Mouse (Mus musculus): ENCODE data around the gene Rubcn. TPM values are rescaled to one million over a fixed set of nuclear protein-coding genes. Genes with fewer than 3 reads are reported as not detected.
"Not testable (repeated sequence)": the region's sequence is repeated elsewhere in the genome, so short reads cannot be mapped to it uniquely, and the experiment has no call there.

Gene Rubcn
- polyA plus RNA-seq, 1 experiment from 2014 or later: 18.1 TPM

DNA sequence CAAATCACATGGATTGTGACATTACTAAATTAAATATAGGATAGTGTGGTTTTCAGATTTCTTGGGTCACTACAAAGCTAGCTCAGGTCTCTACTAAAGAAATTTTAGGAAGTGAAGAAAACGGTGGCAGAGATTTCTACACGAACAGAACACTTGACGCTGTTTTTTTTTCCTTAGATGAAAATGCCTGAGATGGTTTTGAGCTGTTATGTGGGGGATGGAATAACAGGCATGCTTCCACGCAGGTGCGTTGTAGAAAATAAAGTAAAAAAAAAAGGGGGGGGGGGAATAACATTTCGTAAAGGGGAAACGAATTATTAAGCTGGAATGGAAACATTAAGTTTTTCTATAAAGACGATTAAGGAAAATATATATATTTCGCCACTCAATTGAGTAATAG, 735 bp downstream of the Rubcn start:
- ATAC-seq (ENCODE audit: insufficient read depth, low FRiP score, low TSS enrichment): no peak
- H3K4me2 ChIP-seq (ENCODE audit: low read depth): peak overlapping the region; percentile 81
- no peak overlapping the region for H3K27ac ChIP-seq (ENCODE audit: low read depth, low read length)

DNA sequence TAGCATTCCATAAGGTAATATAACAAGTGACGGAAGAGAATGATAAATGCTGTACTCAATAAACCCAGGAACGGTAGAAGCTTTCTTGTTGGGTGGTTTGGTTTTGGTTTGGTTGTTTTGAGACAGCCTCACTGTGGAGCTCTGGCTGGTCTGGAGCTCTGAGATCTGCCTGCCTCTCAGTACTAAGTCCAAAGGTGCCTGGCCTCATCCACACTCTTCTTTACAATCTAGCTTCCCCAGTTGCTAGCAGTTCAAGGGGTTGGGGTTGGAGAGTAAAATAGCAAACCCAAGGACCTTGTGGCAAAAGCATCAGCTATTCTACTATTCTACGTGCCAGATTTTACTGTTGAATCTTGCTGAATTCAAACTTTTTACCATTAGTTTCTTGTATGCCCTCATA, 1.7 kb downstream of the Rubcn start:
- Histone ChIP-seq H3K9ac (ENCODE audit: low read length) (no peak overlapping the region), H3K9me3 (ENCODE audit: control insufficient read depth, low read length) (no peaks in the 10 kb centered on the region), H3K36me3 (ENCODE audit: control insufficient read depth, insufficient read depth, low read length) (no peaks in the 10 kb centered on the region), H3K27me3 (ENCODE audit: control insufficient read depth, insufficient read depth, low read length) (no peaks in the 10 kb centered on the region), H3K4me1 (ENCODE audit: control insufficient read depth, insufficient read depth, low read length) (peaks cover 5% of the 10 kb centered on the region; the same call in 1 of the 2 replicates), H3K4me2 (ENCODE audit: low read depth) (no peak overlapping the region), H3K27ac (ENCODE audit: low read depth, low read length) (no peak overlapping the region), H3K4me3 (ENCODE audit: low read depth, low read length) (no peak overlapping the region)
- 89% methylated on average over 3 of the region's 3 CpGs for WGBS
- DNase-seq (ENCODE audit: low spot score) (no peak), ATAC-seq (ENCODE audit: insufficient read depth, low FRiP score, low TSS enrichment) (no peak)

More for the DNA sequence above, 735 bp downstream of the Rubcn start:
- peaks cover 5% of the 10 kb centered on the region; the same call in 1 of the 2 replicates for H3K4me1 ChIP-seq (ENCODE audit: control insufficient read depth, insufficient read depth, low read length)
- H3K9ac ChIP-seq (ENCODE audit: low read length): no peak overlapping the region
- peak overlapping the region; percentile 87 for H3K4me3 ChIP-seq (ENCODE audit: low read depth, low read length)
- H3K36me3 ChIP-seq (ENCODE audit: control insufficient read depth, insufficient read depth, low read length): no peaks in the 10 kb centered on the region
- no peak for DNase-seq (ENCODE audit: low spot score)
- H3K9me3 ChIP-seq (ENCODE audit: control insufficient read depth, low read length): no peaks in the 10 kb centered on the region
- 38% methylated on average over 9 of the region's 9 CpGs for WGBS
- H3K27me3 ChIP-seq (ENCODE audit: control insufficient read depth, insufficient read depth, low read length): no peaks in the 10 kb centered on the region

DNA sequence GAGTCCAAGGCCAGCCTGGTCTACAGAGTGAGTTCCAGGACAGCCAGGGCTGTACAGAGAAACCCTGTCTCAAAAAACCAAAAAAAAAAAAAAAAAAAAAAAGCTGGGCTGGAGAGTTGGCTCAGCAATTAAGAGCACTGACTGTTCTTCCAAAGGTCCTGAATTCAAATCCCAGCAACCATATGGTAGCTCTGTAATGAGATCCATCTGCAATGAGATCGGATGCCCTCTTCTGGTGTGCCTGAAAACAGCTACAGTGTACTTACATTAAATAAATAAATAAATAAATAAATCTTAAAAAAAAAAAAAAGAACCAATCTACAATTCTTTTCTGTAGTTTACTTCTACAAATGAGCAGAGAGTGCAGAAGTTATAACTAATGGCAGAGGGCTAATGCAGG, 2.3 kb downstream of the Rubcn start:
- H3K36me3 ChIP-seq (ENCODE audit: control insufficient read depth, insufficient read depth, low read length); ATAC-seq (ENCODE audit: insufficient read depth, low FRiP score, low TSS enrichment); H3K4me2 ChIP-seq (ENCODE audit: low read depth); H3K4me1 ChIP-seq (ENCODE audit: control insufficient read depth, insufficient read depth, low read length); DNase-seq (ENCODE audit: low spot score); H3K4me3 ChIP-seq (ENCODE audit: low read depth, low read length); H3K27ac ChIP-seq (ENCODE audit: low read depth, low read length); H3K9me3 ChIP-seq (ENCODE audit: control insufficient read depth, low read length); H3K9ac ChIP-seq (ENCODE audit: low read length); H3K27me3 ChIP-seq (ENCODE audit: control insufficient read depth, insufficient read depth, low read length): not testable (repeated sequence)
- 67% methylated on average over 1 of the region's 1 CpGs for WGBS

DNA sequence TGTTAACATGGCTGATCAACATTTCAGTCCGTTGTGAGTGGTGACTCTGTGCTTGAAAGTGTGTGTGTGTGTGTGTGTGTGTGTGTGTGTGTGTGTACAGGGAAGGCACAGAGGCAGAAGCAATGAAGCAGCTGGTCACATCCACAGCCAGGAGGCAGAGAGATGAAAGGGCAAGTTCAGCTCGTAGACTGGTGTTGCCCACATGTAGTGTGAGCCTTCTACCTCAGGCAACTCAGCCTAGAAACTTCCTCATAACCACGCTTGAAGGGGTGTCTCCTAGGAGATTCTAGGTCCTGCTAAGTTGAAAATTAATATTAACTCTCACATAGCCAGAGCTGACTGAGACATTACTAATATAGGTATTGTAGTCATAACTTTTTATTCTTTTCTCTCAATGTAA, 4.2 kb downstream of the Rubcn start:
- Histone ChIP-seq H3K9ac (ENCODE audit: low read length) (no peak overlapping the region), H3K36me3 (ENCODE audit: control insufficient read depth, insufficient read depth, low read length) (no peaks in the 10 kb centered on the region), H3K9me3 (ENCODE audit: control insufficient read depth, low read length) (no peaks in the 10 kb centered on the region), H3K4me3 (ENCODE audit: low read depth, low read length) (no peak overlapping the region), H3K4me2 (ENCODE audit: low read depth) (no peak overlapping the region), H3K4me1 (ENCODE audit: control insufficient read depth, insufficient read depth, low read length) (no peaks in the 10 kb centered on the region), H3K27ac (ENCODE audit: low read depth, low read length) (no peak overlapping the region), H3K27me3 (ENCODE audit: control insufficient read depth, insufficient read depth, low read length) (no peaks in the 10 kb centered on the region)
- DNase-seq (ENCODE audit: low spot score) (no peak), ATAC-seq (ENCODE audit: insufficient read depth, low FRiP score, low TSS enrichment) (no peak)
- 61% methylated on average over 3 of the region's 3 CpGs for WGBS

DNA sequence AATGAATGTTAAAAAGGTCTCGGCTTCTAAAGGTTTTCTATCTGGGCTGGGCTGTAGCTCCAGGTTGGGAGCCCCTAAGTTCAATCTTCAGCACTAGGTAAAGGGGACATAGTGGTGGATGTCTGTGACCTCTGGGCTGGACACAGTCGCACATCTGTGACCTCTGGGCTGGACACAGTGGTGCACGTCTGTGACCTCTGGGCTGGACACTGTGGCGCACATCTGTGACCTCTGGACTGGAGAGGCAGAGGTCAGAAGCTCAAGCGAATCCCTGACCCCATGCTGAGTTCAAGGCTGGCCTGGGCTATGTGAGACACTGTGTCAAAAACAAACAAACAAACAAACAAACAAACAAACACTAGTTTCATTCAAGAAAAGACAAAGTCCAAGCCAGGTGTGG, 7.3 kb downstream of the Rubcn start:
- H3K9ac ChIP-seq (ENCODE audit: low read length): no peak overlapping the region
- ATAC-seq (ENCODE audit: insufficient read depth, low FRiP score, low TSS enrichment): no peak
- no peak overlapping the region for H3K4me2 ChIP-seq (ENCODE audit: low read depth)
- no peak for DNase-seq (ENCODE audit: low spot score)
- H3K4me3 ChIP-seq (ENCODE audit: low read depth, low read length): no peak overlapping the region
- no peaks in the 10 kb centered on the region for H3K9me3 ChIP-seq (ENCODE audit: control insufficient read depth, low read length)
- H3K27me3 ChIP-seq (ENCODE audit: control insufficient read depth, insufficient read depth, low read length): no peaks in the 10 kb centered on the region
- H3K27ac ChIP-seq (ENCODE audit: low read depth, low read length): no peak overlapping the region
- peaks cover 9% of the 10 kb centered on the region; the same call in 1 of the 2 replicates for H3K4me1 ChIP-seq (ENCODE audit: control insufficient read depth, insufficient read depth, low read length)
- no peaks in the 10 kb centered on the region for H3K36me3 ChIP-seq (ENCODE audit: control insufficient read depth, insufficient read depth, low read length)
- WGBS: 60% methylated on average over 5 of the region's 5 CpGs

DNA sequence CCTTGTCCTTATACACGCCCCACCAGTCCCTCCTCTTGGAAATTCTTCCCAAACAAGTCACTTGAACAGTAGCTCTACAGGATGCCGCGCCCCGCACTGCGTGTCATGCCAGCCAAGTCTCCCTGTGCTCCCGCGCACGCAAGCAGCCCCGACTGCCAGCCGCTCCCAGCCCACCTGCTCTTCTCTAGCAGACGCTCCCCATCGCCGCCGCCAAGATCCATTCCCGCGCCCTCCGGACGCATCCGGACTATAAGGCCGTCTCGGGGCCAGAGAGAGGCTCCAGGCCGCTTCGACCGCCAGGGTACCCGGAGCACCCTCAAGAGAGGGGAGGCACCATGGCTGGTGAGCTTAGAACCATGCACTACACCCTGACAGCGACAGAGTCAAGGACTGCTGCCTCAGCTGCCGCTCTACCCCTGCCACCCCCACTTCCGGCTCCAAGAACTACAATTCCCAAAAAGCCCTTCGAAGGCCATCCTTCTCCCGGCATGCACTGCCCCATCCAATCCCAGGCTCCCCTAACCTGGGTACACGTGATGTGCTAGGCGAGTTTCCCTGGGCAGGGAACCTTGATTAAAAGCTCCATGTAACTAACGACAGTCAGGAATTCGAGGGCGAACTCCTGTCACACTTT, 9.5 kb downstream of the Rubcn start:
- no peaks in the 10 kb centered on the region for H3K36me3 ChIP-seq (ENCODE audit: control insufficient read depth, insufficient read depth, low read length)
- H3K27me3 ChIP-seq (ENCODE audit: control insufficient read depth, insufficient read depth, low read length): no peaks in the 10 kb centered on the region
- H3K4me1 ChIP-seq (ENCODE audit: control insufficient read depth, insufficient read depth, low read length): peaks cover 9% of the 10 kb centered on the region; the same call in 1 of the 2 replicates
- no peaks in the 10 kb centered on the region for H3K9me3 ChIP-seq (ENCODE audit: control insufficient read depth, low read length)
- H3K27ac ChIP-seq (ENCODE audit: low read depth, low read length): 0 out of 2 replicates have a peak overlapping the region, but pooled peaks have one; percentile 42
- peak overlapping the region; percentile 74 for H3K9ac ChIP-seq (ENCODE audit: low read length)
- peak overlapping the region; percentile 66 for H3K4me3 ChIP-seq (ENCODE audit: low read depth, low read length)
- H3K4me2 ChIP-seq (ENCODE audit: low read depth): peak overlapping the region; percentile 83
- peak; percentile 88 for DNase-seq (ENCODE audit: low spot score)
- WGBS: 0% methylated on average over 28 of the region's 35 CpGs
- peak; percentile 99 for ATAC-seq (ENCODE audit: insufficient read depth, low FRiP score, low TSS enrichment)

DNA sequence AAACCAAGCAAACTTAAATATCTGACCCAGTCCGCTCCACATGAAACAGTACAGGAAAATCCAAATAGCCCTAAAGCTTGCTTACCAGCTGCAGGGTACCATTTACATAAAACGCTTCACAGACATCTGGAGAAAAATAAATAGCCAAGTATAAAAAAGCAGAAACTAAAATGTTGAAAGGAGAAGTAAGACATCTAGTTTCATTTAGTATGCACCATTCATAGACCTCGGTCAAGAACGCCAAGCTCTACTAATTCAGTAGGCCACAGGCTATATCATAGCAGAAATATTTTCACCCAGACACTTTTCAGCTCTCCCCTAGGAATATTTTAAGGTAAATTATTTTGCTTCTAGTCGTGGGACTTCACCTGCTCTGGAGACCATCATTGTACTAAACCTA, 10.9 kb downstream of the Rubcn start:
- no peaks in the 10 kb centered on the region for H3K9me3 ChIP-seq (ENCODE audit: control insufficient read depth, low read length)
- H3K4me1 ChIP-seq (ENCODE audit: control insufficient read depth, insufficient read depth, low read length): peaks cover 9% of the 10 kb centered on the region; the same call in 1 of the 2 replicates
- no peak overlapping the region; the same call in 1 of the 2 replicates for H3K4me2 ChIP-seq (ENCODE audit: low read depth)
- H3K4me3 ChIP-seq (ENCODE audit: low read depth, low read length): no peak overlapping the region
- H3K27me3 ChIP-seq (ENCODE audit: control insufficient read depth, insufficient read depth, low read length): no peaks in the 10 kb centered on the region
- WGBS: 86% methylated on average over 5 of the region's 5 CpGs
- no peaks in the 10 kb centered on the region for H3K36me3 ChIP-seq (ENCODE audit: control insufficient read depth, insufficient read depth, low read length)
- no peak for ATAC-seq (ENCODE audit: insufficient read depth, low FRiP score, low TSS enrichment)
- no peak overlapping the region for H3K9ac ChIP-seq (ENCODE audit: low read length)
- no peak overlapping the region for H3K27ac ChIP-seq (ENCODE audit: low read depth, low read length)
- no peak for DNase-seq (ENCODE audit: low spot score)

DNA sequence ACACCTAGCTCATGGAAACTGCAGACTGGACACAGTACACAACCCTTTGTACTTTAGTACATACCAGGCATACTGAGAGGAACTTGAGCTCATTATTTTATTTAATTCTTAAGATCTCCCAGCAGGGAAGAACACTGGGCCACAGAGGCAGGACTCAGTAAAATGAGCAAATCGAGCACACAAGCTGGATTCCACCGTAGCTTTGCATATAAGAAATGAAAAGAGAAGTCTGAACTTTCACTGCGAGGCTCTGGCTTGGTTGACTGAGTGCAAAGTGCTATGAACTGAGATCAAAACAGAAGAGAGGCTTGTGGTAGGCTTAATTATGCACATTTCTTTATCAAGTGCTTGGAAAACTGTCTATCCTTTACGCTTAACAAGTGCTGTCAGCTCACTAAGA, 12.2 kb downstream of the Rubcn start:
- Histone ChIP-seq H3K4me3 (ENCODE audit: low read depth, low read length) (no peak overlapping the region), H3K9me3 (ENCODE audit: control insufficient read depth, low read length) (no peaks in the 10 kb centered on the region), H3K9ac (ENCODE audit: low read length) (no peak overlapping the region), H3K4me1 (ENCODE audit: control insufficient read depth, insufficient read depth, low read length) (peaks cover 9% of the 10 kb centered on the region; the same call in 1 of the 2 replicates), H3K4me2 (ENCODE audit: low read depth) (no peak overlapping the region), H3K27me3 (ENCODE audit: control insufficient read depth, insufficient read depth, low read length) (no peaks in the 10 kb centered on the region), H3K27ac (ENCODE audit: low read depth, low read length) (no peak overlapping the region), H3K36me3 (ENCODE audit: control insufficient read depth, insufficient read depth, low read length) (no peaks in the 10 kb centered on the region)
- ATAC-seq (ENCODE audit: insufficient read depth, low FRiP score, low TSS enrichment) (no peak), DNase-seq (ENCODE audit: low spot score) (no peak)
- WGBS: 92% methylated on average over 4 of the region's 4 CpGs

DNA sequence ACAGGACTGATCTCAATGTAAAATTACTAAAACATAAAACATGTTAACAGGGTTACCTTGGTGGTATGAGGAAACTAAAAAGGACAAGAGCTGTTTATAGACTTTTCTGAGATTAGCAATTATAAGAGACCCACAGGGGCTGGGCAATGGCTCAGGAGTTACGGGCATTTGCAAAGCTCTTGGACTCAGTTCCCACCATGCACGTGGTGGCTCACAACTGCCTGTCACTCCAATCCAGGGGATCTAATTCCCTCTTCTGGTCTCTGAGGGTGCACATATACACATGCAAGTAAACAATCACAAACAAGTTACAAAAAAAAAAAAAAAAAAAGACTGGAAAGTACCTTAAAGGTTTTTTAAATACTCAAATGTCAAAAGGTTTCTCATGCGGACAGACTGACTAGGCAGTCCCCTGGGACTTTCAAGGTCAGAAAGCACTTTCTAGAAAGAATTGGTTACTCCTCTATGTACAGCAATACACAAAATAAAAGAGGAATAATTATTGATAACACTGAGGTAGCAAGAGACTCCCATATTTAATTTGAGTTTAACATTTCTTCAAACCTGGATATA, 15.7 kb downstream of the Rubcn start:
- Histone ChIP-seq H3K27me3 (ENCODE audit: control insufficient read depth, insufficient read depth, low read length) (no peaks in the 10 kb centered on the region), H3K4me3 (ENCODE audit: low read depth, low read length) (no peak overlapping the region), H3K4me1 (ENCODE audit: control insufficient read depth, insufficient read depth, low read length) (peaks cover 1% of the 10 kb centered on the region; the same call in 1 of the 2 replicates), H3K36me3 (ENCODE audit: control insufficient read depth, insufficient read depth, low read length) (no peaks in the 10 kb centered on the region), H3K9me3 (ENCODE audit: control insufficient read depth, low read length) (no peaks in the 10 kb centered on the region), H3K9ac (ENCODE audit: low read length) (no peak overlapping the region), H3K4me2 (ENCODE audit: low read depth) (no peak overlapping the region), H3K27ac (ENCODE audit: low read depth, low read length) (no peak overlapping the region)
- ATAC-seq (ENCODE audit: insufficient read depth, low FRiP score, low TSS enrichment) (no peak), DNase-seq (ENCODE audit: low spot score) (no peak)
- WGBS: 93% methylated on average over 3 of the region's 3 CpGs
